16 mouse cellular contexts compared by ENCODE assay signal in the genomic region with DNA sequence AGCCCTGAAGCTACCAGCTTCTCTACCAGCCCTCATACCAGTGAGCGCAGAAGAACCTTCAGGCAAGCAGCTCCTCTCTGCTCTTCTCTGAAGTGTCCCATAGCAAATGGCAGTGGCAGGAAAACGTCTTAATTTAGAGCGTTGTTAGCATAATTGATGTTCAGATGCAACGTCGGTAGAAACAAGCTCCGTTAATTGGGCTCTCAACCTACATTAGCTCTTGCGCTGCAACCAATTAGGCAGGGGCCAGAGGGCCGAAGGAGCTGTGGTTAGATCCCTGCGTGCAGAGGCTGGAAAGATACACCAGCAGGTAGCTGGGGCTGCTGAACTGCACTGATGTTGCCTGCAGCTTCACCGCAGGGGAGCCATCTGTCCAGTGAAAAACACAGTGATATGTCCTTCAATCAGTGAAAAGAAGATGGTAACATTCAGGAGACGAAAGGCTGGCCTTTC.
DNase-seq lines count a peak whose midpoint lies in the region; ATAC-seq and TF ChIP-seq lines count a peak whose summit lies in the region.
"Had no signal": no experiment of that assay in that cellular context is flagged by ENCODE, and none has a peak within 500 bp of the region (broad histone marks: within the 10 kb centered on the region; RNA-seq: fewer than 3 reads in every experiment).

No protein-coding gene starts in this region.

- no peak overlapping the region for H3K4me3 ChIP-seq in ES-E14 (ENCODE audit: insufficient read depth in 1 of 2, low read depth in 1 of 2, low read length in 2 of 2, poor library complexity in 1 of 2, severe bottlenecking in 1 of 2)
- no peak overlapping the region for H3K4me3 ChIP-seq in forebrain, embryonic 15.5 days
- H3K4me3 ChIP-seq in midbrain, embryonic 13.5 days (replicated peaks) = no peak overlapping the region
- no peak overlapping the region for H3K4me3 ChIP-seq in kidney, embryonic 15.5 days (replicated peaks)
- no peak overlapping the region for H3K4me3 ChIP-seq in intestine, embryonic 16.5 days (ENCODE audit: low read length)
- H3K4me3 ChIP-seq: embryonic facial prominence, embryonic 15.5 days; heart, adult 2 months; megakaryocyte, embryonic 14.5 days had no signal

- H3K4me1 ChIP-seq in ES-E14 (ENCODE audit: control insufficient read depth in 2 of 2, insufficient read depth in 2 of 2, low read length in 2 of 2, poor library complexity in 1 of 2) = peaks cover 0 to 1% of the 10 kb centered on the region in 2 experiments; a peak in 2 of 4 replicates
- peaks cover 54% of the 10 kb centered on the region for H3K4me1 ChIP-seq in forebrain, embryonic 15.5 days
- H3K4me1 ChIP-seq in midbrain, embryonic 13.5 days (replicated peaks) = peaks cover 47% of the 10 kb centered on the region
- peaks cover 31% of the 10 kb centered on the region for H3K4me1 ChIP-seq in kidney, embryonic 15.5 days
- H3K4me1 ChIP-seq in intestine, embryonic 16.5 days (ENCODE audit: control insufficient read depth, insufficient read depth, low read length) = no peaks in the 10 kb centered on the region
- H3K4me1 ChIP-seq: megakaryocyte, embryonic 14.5 days had no signal

- ATAC-seq in forebrain, embryonic 15.5 days (replicated peaks) = peak; percentile 67
- peak; percentile 81 for ATAC-seq in midbrain, embryonic 13.5 days
- no peak for ATAC-seq in kidney, embryonic 15.5 days (replicated peaks; ENCODE audit: low FRiP score)
- no peak for ATAC-seq in intestine, embryonic 16.5 days
- ATAC-seq in frontal cortex, adult (ENCODE audit: low TSS enrichment) = no peak

- H3K9ac ChIP-seq in ES-E14 (ENCODE audit: insufficient read depth, low read depth, low read length, poor library complexity, severe bottlenecking) = no peak overlapping the region
- H3K9ac ChIP-seq in forebrain, embryonic 15.5 days (replicated peaks) = no peak overlapping the region
- H3K9ac ChIP-seq in midbrain, embryonic 13.5 days (replicated peaks) = no peak overlapping the region
- H3K9ac ChIP-seq in kidney, embryonic 15.5 days = no peak overlapping the region
- H3K9ac ChIP-seq in intestine, embryonic 16.5 days (ENCODE audit: low read depth, low read length) = no peak overlapping the region
- H3K9ac ChIP-seq: embryonic facial prominence, embryonic 15.5 days had no signal

- no peaks in the 10 kb centered on the region for H3K27me3 ChIP-seq in forebrain, embryonic 15.5 days
- peaks cover 6% of the 10 kb centered on the region; the same call in 1 of the 2 replicates for H3K27me3 ChIP-seq in midbrain, embryonic 13.5 days
- no peaks in the 10 kb centered on the region for H3K27me3 ChIP-seq in kidney, embryonic 15.5 days
- no peaks in the 10 kb centered on the region for H3K27me3 ChIP-seq in intestine, embryonic 16.5 days (replicated peaks; ENCODE audit: control insufficient read depth, insufficient read depth, low read length)
- H3K27me3 ChIP-seq: CH12.LX; embryonic facial prominence, embryonic 15.5 days; megakaryocyte, embryonic 14.5 days had no signal

- H3K27ac ChIP-seq in ES-E14 (ENCODE audit: insufficient read depth, low read depth, low read length, poor library complexity, severe bottlenecking) = no peak overlapping the region
- peak overlapping the region; percentile 31 for H3K27ac ChIP-seq in forebrain, embryonic 15.5 days (replicated peaks)
- peak overlapping the region; percentile 54 for H3K27ac ChIP-seq in midbrain, embryonic 13.5 days
- no peak overlapping the region for H3K27ac ChIP-seq in kidney, embryonic 15.5 days
- no peak overlapping the region for H3K27ac ChIP-seq in intestine, embryonic 16.5 days (ENCODE audit: low read length)
- H3K27ac ChIP-seq: embryonic facial prominence, embryonic 15.5 days; heart, adult 2 months had no signal

- WGBS in forebrain, embryonic 15.5 days = 5% methylated on average over 11 of the region's 11 CpGs
- 19% methylated on average over 11 of the region's 11 CpGs for WGBS in midbrain, embryonic 13.5 days
- 48% methylated on average over 11 of the region's 11 CpGs for WGBS in kidney, embryonic 15.5 days
- 59% methylated on average over 11 of the region's 11 CpGs for WGBS in intestine, embryonic 16.5 days

- no peaks in the 10 kb centered on the region; the same call in 1 of the 2 replicates for H3K9me3 ChIP-seq in ES-E14 (ENCODE audit: control insufficient read depth, insufficient read depth, low read depth, low read length)
- H3K9me3 ChIP-seq in forebrain, embryonic 15.5 days = no peaks in the 10 kb centered on the region; the same call in 1 of the 2 replicates
- no peaks in the 10 kb centered on the region for H3K9me3 ChIP-seq in midbrain, embryonic 13.5 days
- no peaks in the 10 kb centered on the region; the same call in 1 of the 2 replicates for H3K9me3 ChIP-seq in kidney, embryonic 15.5 days (replicated peaks)
- no peaks in the 10 kb centered on the region for H3K9me3 ChIP-seq in intestine, embryonic 16.5 days (ENCODE audit: control insufficient read depth, low read length)
- H3K9me3 ChIP-seq: embryonic facial prominence, embryonic 15.5 days had no signal

- no peak overlapping the region for H3K4me2 ChIP-seq in forebrain, embryonic 15.5 days (replicated peaks)
- peak overlapping the region; percentile 9; the same call in 1 of the 2 replicates for H3K4me2 ChIP-seq in midbrain, embryonic 13.5 days (replicated peaks)
- no peak overlapping the region for H3K4me2 ChIP-seq in kidney, embryonic 15.5 days
- H3K4me2 ChIP-seq in intestine, embryonic 16.5 days (ENCODE audit: low read depth, low read length) = no peak overlapping the region
- H3K4me2 ChIP-seq: embryonic facial prominence, embryonic 15.5 days had no signal

- in situ Hi-C loops in ES-E14 (cut with MboI; ENCODE audit: low sequenced_read_pairs in 2 of 2, unreplicated experiment in 2 of 2) = no loop called here

- no peaks in the 10 kb centered on the region for H3K36me3 ChIP-seq in ES-E14 (ENCODE audit: control insufficient read depth, insufficient read depth, low read length, poor library complexity, severe bottlenecking)
- no peaks in the 10 kb centered on the region for H3K36me3 ChIP-seq in forebrain, embryonic 15.5 days
- no peaks in the 10 kb centered on the region for H3K36me3 ChIP-seq in midbrain, embryonic 13.5 days
- H3K36me3 ChIP-seq in kidney, embryonic 15.5 days = no peaks in the 10 kb centered on the region
- no peaks in the 10 kb centered on the region for H3K36me3 ChIP-seq in intestine, embryonic 16.5 days (ENCODE audit: control insufficient read depth, insufficient read depth, low read length)
- H3K36me3 ChIP-seq: embryonic facial prominence, embryonic 15.5 days had no signal

- peak; percentile 35 for DNase-seq in ES-E14 (ENCODE audit: low read depth, low spot score)
- peak; percentile 46 to 56 for DNase-seq in cerebellum, postnatal 14 days
- DNase-seq in spleen, postnatal 14 days (ENCODE audit: low spot score in 2 of 2) = no peak
- DNase-seq: adrenal gland, adult 2 months; heart, adult 2 months; kidney, adult 2 months; liver; right cerebral cortex, postnatal 14 days had no signal

TF ChIP-seq in ES-E14, 5 proteins besides CTCF, POLR2A, EP300 and RAD21:
- no peak for TF ChIP-seq HCFC1 (IDR thresholded peaks at IDR 0.05; ENCODE audit: borderline replicate concordance, insufficient read depth, low read length)
- TF ChIP-seq ZNF384 (IDR thresholded peaks at IDR 0.05; ENCODE audit: low read depth, low read length) = no peak
- no peak for TF ChIP-seq CHD2 (IDR thresholded peaks at IDR 0.05; ENCODE audit: low read depth, low read length)
- no peak for TF ChIP-seq MAFK (IDR thresholded peaks at IDR 0.05; ENCODE audit: insufficient read depth, low read depth, low read length)
- TF ChIP-seq ZC3H11A (IDR thresholded peaks at IDR 0.05; ENCODE audit: borderline replicate concordance, low read depth, low read length) = no peak

Comparison
In these comparisons a context has a peak if more than half of its experiments do, and no peak if none do; other contexts are left out.
1. DNase-seq: peak in ES-E14 (single experiment) and cerebellum, postnatal 14 days (2 of 2); none in spleen, postnatal 14 days (0 of 2).
2. H3K27ac ChIP-seq: peak in forebrain, embryonic 15.5 days (single experiment) and midbrain, embryonic 13.5 days (single experiment); none in ES-E14 (single experiment), kidney, embryonic 15.5 days (single experiment) and intestine, embryonic 16.5 days (single experiment).
3. ATAC-seq: peak in forebrain, embryonic 15.5 days (single experiment) and midbrain, embryonic 13.5 days (single experiment); none in kidney, embryonic 15.5 days (single experiment), intestine, embryonic 16.5 days (single experiment) and frontal cortex, adult (single experiment).